Mouse (Mus musculus) lung, embryonic 14.5 days (tissue): ENCODE measurements around the gene Morf4l1. TPM values are rescaled to one million over a fixed set of nuclear protein-coding genes. Genes with fewer than 3 reads are reported as not detected.

Experiments used
- ATAC-seq: fragments of 200-750 bp; cut with Nextera tagmentation; 2 replicates; pipeline ENCODE4 v1.8.0; 2017; ENCODE audit warnings: mild to moderate bottlenecking, moderate TSS enrichment, moderate library complexity; ENCODE audit not compliant: insufficient read depth
- DNase-seq: peaks from one replicate; pipeline ENCODE4 v3.0.0-alpha.2; 2015
- H3K27ac ChIP-seq: fragments of 300-500 bp; sonication (generic); 2 replicates; pipeline ENCODE4 v1.5.1; 2014; ENCODE audit warnings: low read depth, mild to moderate bottlenecking, moderate library complexity
- H3K27me3 ChIP-seq: fragments of 300-500 bp; sonication (generic); 2 replicates; pipeline ENCODE4 v1.6.1; 2014; ENCODE audit warnings: low read length, control low read depth; ENCODE audit not compliant: insufficient read depth
- H3K36me3 ChIP-seq: fragments of 300-500 bp; sonication (generic); 2 replicates; pipeline ENCODE4 v1.6.1; 2014; ENCODE audit warnings: control low read depth; ENCODE audit not compliant: insufficient read depth
- H3K4me1 ChIP-seq: fragments of 300-500 bp; sonication (generic); 2 replicates; pipeline ENCODE4 v1.6.1; 2014; ENCODE audit warnings: antibody characterized with exemption, control low read depth; ENCODE audit not compliant: insufficient read depth
- H3K4me2 ChIP-seq: fragments of 300-500 bp; sonication (generic); 2 replicates; pipeline ENCODE4 v1.6.1; 2014; ENCODE audit warnings: mild to moderate bottlenecking
- H3K4me3 ChIP-seq: fragments of 300-500 bp; sonication (generic); 2 replicates; pipeline ENCODE4 v1.5.1; 2014; ENCODE audit warnings: low read depth, low read length
- H3K9ac ChIP-seq: fragments of 300-500 bp; sonication (generic); 2 replicates; pipeline ENCODE4 v1.6.1; 2014
- H3K9me3 ChIP-seq: fragments of 300-500 bp; sonication (generic); 2 replicates; pipeline ENCODE4 v1.6.1; 2016; ENCODE audit warnings: low read depth, low read length, control low read depth
- CTCF ChIP-seq: IDR thresholded peaks from 2 replicates; pipeline ENCODE4 v1.5.1; 2016; ENCODE audit warnings: antibody characterized with exemption, low read depth
- WGBS: fragments of 180-500 bp; shearing (Covaris S2); extraction: QIAGEN DNeasy Blood & Tissue Kit; methylation state at CpG from one replicate; pipeline ENCODE4 v1.1.7; 2014; 5-methylcytosine and 5-hydroxymethylcytosine counted together
- polyA plus RNA-seq: library from polyadenylated mRNA; unstranded; fragments of >200 nt; fragmentation: Nextera tagmentation; extraction: Ambion mirVana; gene quantifications from 2 replicates; pipeline ENCODE4 v1.2.1, GENCODE M21; 2014

Gene Morf4l1
- polyA plus RNA-seq, 1 experiment from 2014 or later = 416 TPM

DNA sequence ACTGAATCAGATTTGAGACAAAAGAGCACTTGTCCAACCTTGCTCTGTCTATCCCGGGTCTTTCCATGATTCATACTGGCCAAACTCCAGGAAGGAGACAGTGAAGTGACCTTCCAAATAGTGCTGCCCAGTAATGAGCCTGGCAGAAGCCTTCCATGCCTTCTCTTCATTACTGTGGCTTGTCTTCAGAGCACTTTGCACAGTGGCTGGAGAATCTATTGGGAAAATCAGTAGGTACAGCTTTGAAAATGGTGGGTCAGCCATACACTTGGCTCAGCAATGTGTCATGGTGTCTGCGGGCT is 54.0 kb downstream of the Morf4l1 start:
- DNase-seq = no peak
- Histone ChIP-seq H3K4me3 (no peak overlapping the region), H3K36me3 (no peaks in the 10 kb centered on the region), H3K9ac (no peak overlapping the region), H3K4me1 (no peaks in the 10 kb centered on the region), H3K9me3 (no peaks in the 10 kb centered on the region), H3K4me2 (no peak overlapping the region), H3K27ac (no peak overlapping the region), H3K27me3 (no peaks in the 10 kb centered on the region)
- no peak for TF ChIP-seq CTCF
- ATAC-seq = no peak
- WGBS = 79% methylated on average over 2 of the region's 2 CpGs

DNA sequence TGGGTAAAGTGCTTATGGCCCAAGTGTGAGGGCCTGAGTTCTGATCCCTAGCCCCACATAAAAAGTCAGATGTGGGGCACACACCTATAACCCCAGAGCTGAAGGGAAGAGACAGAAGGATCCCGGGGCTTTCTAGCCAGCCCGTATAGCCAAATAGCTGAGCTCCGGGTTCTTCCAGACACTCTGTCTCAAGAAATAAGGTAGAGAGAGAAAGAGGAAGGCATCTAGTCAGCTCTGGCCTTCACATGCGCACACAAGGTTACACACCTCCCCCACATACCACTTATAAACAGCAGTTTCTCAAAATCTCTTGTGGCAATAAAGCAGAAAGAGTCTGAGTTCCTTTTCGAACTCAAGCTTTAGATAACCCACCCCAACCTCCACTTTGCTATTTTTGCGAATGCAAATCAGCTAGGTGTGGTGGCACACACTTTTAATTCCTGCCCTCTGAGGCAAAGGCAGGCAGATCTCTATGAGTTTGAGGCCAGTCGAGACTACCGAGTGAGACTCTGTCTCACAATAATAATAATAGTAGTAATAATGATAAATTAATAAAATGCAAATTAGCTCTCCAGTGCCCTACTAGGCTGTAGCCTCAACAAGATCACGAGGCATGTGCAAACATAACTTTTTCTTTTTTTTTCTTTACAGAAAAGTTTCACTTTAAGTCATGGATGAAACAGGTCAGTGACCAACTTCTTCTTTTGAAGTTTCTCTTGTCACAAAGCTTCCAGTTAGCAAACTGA is 54.6 kb downstream of the Morf4l1 start:
- H3K27ac ChIP-seq = no peak overlapping the region
- H3K36me3 ChIP-seq = no peaks in the 10 kb centered on the region
- no peaks in the 10 kb centered on the region for H3K27me3 ChIP-seq
- WGBS = 80% methylated on average over 9 of the region's 9 CpGs
- no peaks in the 10 kb centered on the region for H3K9me3 ChIP-seq
- H3K4me1 ChIP-seq = no peaks in the 10 kb centered on the region
- DNase-seq = no peak
- H3K9ac ChIP-seq = no peak overlapping the region
- no peak overlapping the region for H3K4me3 ChIP-seq
- TF ChIP-seq CTCF = no peak
- no peak overlapping the region for H3K4me2 ChIP-seq
- ATAC-seq = no peak

DNA sequence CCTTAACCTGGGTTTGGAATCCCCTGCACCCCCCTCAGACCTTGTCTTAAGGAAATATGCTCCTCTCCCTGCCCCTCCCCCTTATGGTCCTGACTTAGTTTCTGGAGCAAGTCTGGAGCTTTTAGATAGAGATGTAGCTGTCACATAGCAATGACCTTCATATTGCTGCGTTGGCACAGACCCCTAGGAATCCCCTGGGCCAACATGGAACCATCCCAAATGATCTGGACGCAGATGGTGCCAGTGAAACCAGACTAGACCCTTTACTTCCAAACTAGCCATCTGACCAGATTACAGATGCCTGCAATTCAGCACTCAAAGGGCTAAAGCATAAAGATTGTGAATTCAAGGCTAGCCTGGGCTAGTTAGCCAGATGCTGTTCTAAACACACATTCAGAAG is 57.9 kb downstream of the Morf4l1 start:
- WGBS = 78% methylated on average over 2 of the region's 2 CpGs
- no peak overlapping the region for H3K27ac ChIP-seq
- H3K9ac ChIP-seq = no peak overlapping the region
- DNase-seq (no peak), ATAC-seq (no peak)
- H3K4me3 ChIP-seq = no peak overlapping the region
- no peaks in the 10 kb centered on the region for H3K9me3 ChIP-seq
- no peaks in the 10 kb centered on the region for H3K36me3 ChIP-seq
- TF ChIP-seq CTCF = no peak
- H3K4me1 ChIP-seq = no peaks in the 10 kb centered on the region
- H3K27me3 ChIP-seq = no peaks in the 10 kb centered on the region
- H3K4me2 ChIP-seq = no peak overlapping the region

DNA sequence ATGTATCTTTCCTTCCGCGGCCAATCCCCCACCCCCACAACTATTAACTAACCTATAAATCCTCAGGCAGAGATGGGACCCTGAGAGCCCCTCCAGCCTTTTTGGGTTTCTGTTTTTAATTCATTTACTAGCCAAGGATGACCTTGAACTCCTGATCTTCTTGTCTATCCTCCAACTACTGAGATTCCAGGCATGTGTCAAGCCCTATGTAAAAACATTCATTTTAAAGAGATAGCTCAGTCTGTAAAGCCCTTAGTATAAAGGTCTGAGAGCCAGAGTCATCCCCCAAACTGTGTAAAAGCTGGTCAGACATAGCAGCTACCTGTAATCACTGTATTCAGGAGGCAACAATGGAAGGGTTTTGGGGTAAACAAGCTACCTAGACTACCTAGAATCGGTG is 58.7 kb downstream of the Morf4l1 start:
- Histone ChIP-seq H3K27ac (no peak overlapping the region), H3K4me3 (no peak overlapping the region), H3K9me3 (no peaks in the 10 kb centered on the region), H3K9ac (no peak overlapping the region), H3K4me1 (no peaks in the 10 kb centered on the region), H3K36me3 (no peaks in the 10 kb centered on the region), H3K27me3 (no peaks in the 10 kb centered on the region), H3K4me2 (peak overlapping the region; percentile 87)
- ATAC-seq (no peak), DNase-seq (no peak)
- no peak for TF ChIP-seq CTCF
- 73% methylated on average over 3 of the region's 3 CpGs for WGBS

DNA sequence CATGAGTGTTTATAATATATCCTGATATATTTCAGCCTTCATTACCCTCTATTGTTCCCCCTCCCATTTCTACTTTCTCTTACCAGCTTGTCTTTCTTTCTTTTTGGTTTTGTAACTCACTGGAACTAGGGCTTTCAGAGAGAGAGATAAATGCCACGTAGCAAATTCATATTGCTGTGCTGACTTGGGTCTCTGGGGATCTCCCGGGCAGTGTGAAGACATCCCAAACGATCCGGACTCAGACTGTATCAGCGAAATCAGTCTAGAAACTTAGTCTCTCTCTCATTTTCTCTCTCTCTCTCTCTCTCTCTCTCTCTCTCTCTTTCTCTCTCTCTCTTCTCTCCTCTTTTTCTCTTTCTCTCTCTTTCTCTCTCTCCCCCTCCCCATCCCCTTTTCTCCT is 59.2 kb downstream of the Morf4l1 start:
- peak overlapping the region; percentile 50; the same call in 1 of the 2 replicates for H3K4me3 ChIP-seq
- no peak for TF ChIP-seq CTCF
- H3K36me3 ChIP-seq = no peaks in the 10 kb centered on the region
- no peaks in the 10 kb centered on the region for H3K27me3 ChIP-seq
- ATAC-seq = no peak
- H3K4me2 ChIP-seq = peak overlapping the region; percentile 87
- no peak overlapping the region for H3K27ac ChIP-seq
- H3K4me1 ChIP-seq = no peaks in the 10 kb centered on the region
- no peak for DNase-seq
- H3K9me3 ChIP-seq = no peaks in the 10 kb centered on the region
- WGBS = 42% methylated on average over 5 of the region's 5 CpGs
- no peak overlapping the region; the same call in 1 of the 2 replicates for H3K9ac ChIP-seq

DNA sequence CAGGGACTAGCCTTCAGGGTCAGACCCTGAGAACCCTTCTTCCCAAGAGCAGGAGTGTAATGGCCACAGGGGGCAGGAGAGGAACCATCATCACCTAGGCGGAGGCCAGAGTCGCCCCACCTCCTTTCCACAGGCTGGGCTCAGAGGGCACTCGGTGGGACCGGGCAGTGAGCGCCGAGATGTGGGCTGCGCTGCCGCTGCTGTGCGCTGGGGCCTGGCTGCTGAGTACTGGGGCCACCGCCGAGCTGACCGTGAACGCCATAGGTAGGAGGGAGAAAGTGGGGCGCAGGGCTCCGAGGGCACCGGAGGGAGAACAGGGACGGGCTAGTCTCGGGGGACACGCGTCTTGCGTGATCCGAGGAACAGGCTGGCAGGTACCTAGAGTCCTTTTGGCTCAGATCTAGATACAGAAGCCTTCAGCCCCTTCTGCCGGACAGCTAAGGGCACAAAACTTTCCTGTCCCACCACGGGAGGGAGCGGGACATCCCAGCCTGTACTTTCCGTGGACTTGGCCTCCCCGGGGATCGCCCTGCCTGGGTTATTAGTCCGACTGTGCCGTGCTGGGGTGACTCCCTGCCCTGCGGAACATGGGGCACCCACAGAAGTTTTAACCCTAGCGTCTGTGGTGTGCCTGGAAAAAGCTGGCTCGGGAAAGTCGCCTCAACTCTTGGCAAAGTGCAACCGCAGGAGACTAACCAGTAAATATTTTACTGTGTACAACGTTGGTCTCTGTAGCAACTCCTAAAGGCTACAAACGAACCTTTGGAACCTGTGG is 60.0 kb downstream of the Morf4l1 start:
- H3K9me3 ChIP-seq = no peaks in the 10 kb centered on the region
- peak overlapping the region; percentile 62 for H3K9ac ChIP-seq
- no peaks in the 10 kb centered on the region for H3K4me1 ChIP-seq
- no peaks in the 10 kb centered on the region for H3K36me3 ChIP-seq
- DNase-seq (peak; percentile 79), ATAC-seq (peak; percentile 95)
- WGBS = under 1% methylated on average over 37 of the region's 37 CpGs
- no peaks in the 10 kb centered on the region for H3K27me3 ChIP-seq
- peak overlapping the region; percentile 42; the same call in 1 of the 2 replicates for H3K27ac ChIP-seq
- peak overlapping the region; percentile 87 for H3K4me2 ChIP-seq
- H3K4me3 ChIP-seq = peak overlapping the region; percentile 50
- peak; percentile 69 for TF ChIP-seq CTCF

DNA sequence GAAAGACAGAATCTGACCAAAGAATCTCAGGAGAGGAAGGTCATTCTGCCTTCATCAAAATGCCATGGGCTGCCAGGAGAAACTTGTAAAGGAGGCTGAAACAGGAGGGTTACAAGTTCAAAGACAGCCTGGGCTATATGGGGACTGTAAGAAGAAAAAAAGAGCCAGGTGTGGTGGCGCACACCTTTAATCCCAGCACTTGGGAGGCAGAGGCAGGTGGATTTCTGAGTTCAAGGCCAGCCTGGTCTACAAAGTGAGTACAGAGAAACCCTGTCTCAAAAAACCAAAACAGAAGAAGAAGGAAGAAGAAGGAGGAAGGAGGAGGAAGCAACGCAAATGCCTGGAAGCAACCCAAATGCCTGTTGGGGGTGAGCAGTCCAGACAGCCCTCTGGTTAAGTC is 60.7 kb downstream of the Morf4l1 start, which contains the start of gene Ctsh:
Gene Ctsh (plus strand): TSS at position 301 of the 400 bp plus-strand sequence.
- peak within 1 kb of the TSS; percentile 42; the same call in 1 of the 2 replicates for H3K27ac ChIP-seq
- no peak for ATAC-seq
- TF ChIP-seq CTCF = no peak
- DNase-seq = no peak
- peak within 1 kb of the TSS; percentile 62 for H3K9ac ChIP-seq
- no peaks in the 10 kb centered on the region for H3K27me3 ChIP-seq
- peak within 1 kb of the TSS; percentile 50 for H3K4me3 ChIP-seq
- H3K9me3 ChIP-seq = no peaks in the 10 kb centered on the region
- H3K4me2 ChIP-seq = peak within 1 kb of the TSS; percentile 87
- H3K4me1 ChIP-seq = no peaks in the 10 kb centered on the region
- 72% methylated on average over 2 of the region's 2 CpGs for WGBS
- no peaks in the 10 kb centered on the region for H3K36me3 ChIP-seq
